Mouse (Mus musculus): ENCODE results near the gene Thsd4.

- TF ChIP-seq POLR2A (IDR thresholded peaks at IDR 0.05; ENCODE audit: extremely low read depth, insufficient read depth, low read length) = no peak
- TF ChIP-seq CTCF (IDR thresholded peaks at IDR 0.05; ENCODE audit: low read depth, low read length) = no peak
These were observed 583.3 kb downstream of the Thsd4 start for GRCm38 (mm10) chr9:59938529-59938928.
